Mouse (Mus musculus) lung, adult 18-20 months (tissue): ENCODE results near the gene Wdr4.
A peak's percentile ranks its signal among the peaks of the same experiment; 100 is the strongest.
"Not testable (repeated sequence)": the region's sequence is repeated elsewhere in the genome, so short reads cannot be mapped to it uniquely, and the experiment has no call there.

Source experiments
- DNase-seq, 2 experiments: peaks; one replicate each; pipeline ENCODE4 v3.0.0; 2022; ENCODE audit warnings: mixed read lengths in 2 of 2

Wdr4 gene

DNA sequence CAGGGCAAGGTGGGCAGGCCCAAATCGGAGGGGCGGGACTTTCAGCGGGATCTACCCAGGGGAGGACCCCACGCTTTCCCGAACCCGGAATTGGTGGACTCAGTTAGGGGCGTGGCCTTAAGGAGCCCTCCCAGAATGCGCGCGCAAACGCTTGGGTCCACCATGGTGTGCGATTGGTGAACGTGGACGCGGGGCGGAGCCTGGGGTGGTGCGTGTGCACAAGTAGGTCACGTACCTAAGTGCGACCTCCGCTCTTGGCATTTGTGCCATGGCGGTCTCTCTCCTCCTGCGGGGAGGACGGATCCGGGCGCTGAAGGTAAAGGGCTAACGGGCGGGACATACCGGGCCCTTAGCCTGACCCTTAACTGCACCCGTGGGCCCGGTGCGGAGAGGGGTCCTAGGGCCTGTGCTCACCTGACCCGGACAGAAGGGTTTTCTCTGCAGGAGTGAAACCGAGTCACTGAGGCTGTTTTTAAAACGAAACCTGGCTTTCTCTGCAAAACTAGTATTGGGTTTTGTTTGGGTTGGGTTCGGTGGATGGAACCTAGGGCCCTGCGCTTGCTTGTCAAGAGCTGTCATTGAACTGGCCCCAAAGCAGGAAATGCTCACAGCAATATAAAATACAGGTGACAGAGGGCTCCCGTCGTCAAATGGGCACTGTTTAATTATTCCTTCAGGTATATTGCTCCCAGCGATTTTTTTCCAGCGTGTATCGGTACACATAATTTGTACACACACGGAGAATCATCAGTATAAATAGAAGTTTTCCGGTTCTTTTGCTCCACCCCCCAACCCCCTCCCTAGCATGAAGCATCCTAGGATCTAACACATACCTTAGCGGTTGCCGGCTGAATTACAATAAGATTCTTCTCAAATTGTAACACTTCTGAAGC is at the start of gene Wdr4, which contains the start of gene Ndufv3:
Gene Wdr4, minus strand, starts transcription at position 35 of the 893 bp plus-strand sequence.
Gene Ndufv3, plus strand, starts transcription at position 170 of the 893 bp plus-strand sequence.
- DNase-seq: peak; percentile 99 to 100

GRCm38 (mm10) chr17:31566276-31566675 is 46.5 kb upstream of the Wdr4 start:
- no peak for DNase-seq

GRCm38 (mm10) chr17:31565141-31566056 is 45.6 kb upstream of the Wdr4 start:
- DNase-seq: peak; percentile 62 to 63

DNA sequence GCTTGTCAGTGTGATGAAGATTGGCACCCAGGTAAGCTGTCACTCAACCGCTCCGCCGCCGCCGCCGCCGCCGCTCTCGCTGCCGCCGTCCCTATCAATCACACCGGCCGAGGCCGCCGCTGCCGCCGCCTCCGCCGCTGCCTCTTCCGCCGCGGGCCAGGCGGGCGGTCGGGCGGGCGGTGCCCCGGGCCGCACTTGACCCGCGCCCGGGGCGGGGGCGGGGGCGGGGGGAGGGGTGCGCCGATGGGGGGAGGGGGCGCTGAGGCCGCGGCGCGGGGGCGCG is 45.0 kb upstream of the Wdr4 start:
- DNase-seq: no peak

DNA sequence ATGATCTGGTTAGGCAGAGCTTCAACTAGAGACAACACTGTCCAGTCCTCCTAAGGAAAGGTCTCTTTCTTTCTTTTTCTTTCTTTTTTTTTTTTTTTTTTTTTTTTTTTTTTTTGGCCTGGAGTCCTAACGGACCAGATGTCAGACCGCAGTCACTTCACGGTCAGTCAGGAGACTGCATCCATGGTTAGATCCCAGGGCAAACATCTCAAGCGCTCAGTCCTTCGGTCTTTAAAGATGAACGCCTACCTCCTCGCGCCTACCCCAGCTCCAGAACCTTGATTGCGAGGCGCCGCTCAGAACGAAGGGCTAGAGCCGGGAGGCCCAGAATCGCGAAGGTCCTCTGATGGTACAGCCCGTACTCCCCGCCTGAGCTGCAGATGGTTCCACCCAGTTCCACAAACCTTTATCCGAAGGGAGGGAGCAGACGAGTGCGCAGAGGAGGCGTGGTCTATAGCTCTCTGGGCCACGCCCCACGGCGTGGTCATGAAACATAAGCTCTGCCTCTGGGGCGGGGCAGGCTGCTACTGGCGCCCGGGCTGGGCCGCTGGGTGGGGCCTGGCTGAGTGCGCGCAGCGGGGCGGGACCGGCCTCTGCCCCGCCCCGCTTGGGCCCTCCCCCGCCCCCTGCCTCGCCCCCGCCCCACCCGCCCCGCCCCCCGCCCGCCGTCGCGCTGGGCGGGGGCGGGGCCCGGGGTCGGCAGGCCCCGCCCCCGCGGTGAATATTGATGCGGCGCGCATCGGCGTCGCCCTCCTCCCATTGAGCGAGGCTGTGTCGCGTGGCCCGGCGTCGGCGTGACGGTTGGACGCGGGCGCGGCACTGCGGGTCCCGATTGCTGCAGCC is 44.5 kb upstream of the Wdr4 start, which contains the start of gene Pknox1:
Gene Pknox1, plus strand, starts transcription at position 720 of the 843 bp plus-strand sequence.
- peak; percentile 99 for DNase-seq

DNA sequence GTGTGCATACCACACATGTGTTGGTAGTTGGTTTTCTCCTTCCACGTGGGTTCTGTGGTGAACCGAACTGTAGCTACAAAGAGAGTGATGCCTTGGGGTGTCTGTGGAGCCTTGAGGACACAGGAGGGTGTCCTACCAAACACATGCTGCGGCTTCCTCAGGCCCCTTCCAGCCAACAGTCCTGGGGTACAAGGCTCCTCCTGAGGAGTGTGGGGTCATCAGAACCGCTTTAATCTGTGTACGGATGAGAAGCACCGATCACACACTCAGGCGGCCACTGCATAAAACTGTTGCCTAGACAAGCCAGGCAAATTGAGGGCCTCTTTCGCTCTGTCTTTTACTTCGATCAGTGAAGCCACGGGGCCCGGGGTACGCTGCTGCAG is 43.8 kb upstream of the Wdr4 start:
- peak in 1 of 2 experiments; percentile 30 for DNase-seq

- DNase-seq: no peak
Measured at GRCm38 (mm10) chr17:31559021-31559789, 39.4 kb upstream of the Wdr4 start.

GRCm38 (mm10) chr17:31557947-31558542 is 38.3 kb upstream of the Wdr4 start:
- DNase-seq: no peak

GRCm38 (mm10) chr17:31557124-31557880 is 37.5 kb upstream of the Wdr4 start:
- DNase-seq: peak in 1 of 2 experiments; percentile 53

GRCm38 (mm10) chr17:31556253-31556652 is 36.5 kb upstream of the Wdr4 start:
- no peak for DNase-seq

DNA sequence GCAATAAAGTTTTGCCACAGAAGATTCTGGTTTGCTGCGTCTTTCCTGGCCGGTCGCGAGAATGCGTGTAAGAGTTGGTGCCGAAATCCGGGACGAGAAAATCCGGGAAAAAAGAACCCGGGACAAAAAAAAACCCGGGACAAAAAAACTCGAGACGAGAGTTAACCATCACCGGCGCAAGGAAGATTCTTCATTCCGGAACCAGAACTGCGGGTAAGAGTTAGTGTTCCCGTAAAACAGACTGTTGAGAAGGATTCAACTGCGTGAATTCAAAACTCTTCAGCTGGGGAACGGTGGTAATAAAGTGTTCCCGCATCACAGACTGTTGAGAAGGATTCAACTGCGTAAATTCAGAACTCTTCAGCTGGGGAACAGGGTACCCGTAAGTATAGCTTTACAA is 32.8 kb upstream of the Wdr4 start:
- not testable (repeated sequence) for DNase-seq

DNA sequence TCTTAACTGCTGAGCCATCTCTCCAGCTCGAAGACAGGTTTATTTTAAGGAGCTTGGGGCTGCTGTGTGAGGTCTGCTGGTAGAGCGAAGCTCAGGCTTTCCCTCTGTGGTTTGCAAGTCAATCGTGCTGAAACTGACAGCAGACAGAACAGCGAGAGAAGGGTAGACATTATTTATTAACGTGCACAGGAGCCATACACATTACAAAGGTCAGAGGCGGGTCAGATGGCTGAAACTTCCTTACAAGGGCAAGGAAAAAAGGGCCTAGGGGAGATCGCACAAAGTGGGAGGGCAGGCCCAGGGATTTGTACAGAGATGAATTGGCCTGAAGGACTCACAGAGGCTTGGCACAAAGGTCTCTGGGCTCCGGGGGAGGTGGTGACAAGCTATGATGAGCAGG is 29.6 kb upstream of the Wdr4 start:
- no peak for DNase-seq

GRCm38 (mm10) chr17:31547974-31548373 is 28.2 kb upstream of the Wdr4 start:
- no peak for DNase-seq

- no peak for DNase-seq
Measured at GRCm38 (mm10) chr17:31546444-31547196, 26.8 kb upstream of the Wdr4 start.

- peak; percentile 37 to 50 for DNase-seq
Measured at GRCm38 (mm10) chr17:31543574-31543973, 23.8 kb upstream of the Wdr4 start.

DNA sequence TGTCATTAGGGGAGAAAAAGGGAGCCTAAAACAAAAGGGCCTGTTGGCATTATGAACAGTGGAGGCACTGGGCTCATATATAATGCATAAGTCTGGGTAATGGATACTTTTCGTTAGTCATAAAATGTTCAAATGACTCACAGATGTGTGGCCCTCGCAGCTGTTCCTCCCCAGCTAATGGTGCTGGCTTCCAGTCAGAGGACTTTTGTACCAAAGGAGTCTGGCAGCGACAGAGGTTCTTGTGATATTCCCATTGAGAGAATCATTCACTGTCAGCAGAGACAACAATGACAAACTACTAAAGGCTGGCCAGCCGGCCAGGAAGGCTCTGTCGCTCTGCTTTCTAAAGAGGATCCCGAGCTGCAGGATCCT is 21.7 kb upstream of the Wdr4 start:
- no peak for DNase-seq

DNA sequence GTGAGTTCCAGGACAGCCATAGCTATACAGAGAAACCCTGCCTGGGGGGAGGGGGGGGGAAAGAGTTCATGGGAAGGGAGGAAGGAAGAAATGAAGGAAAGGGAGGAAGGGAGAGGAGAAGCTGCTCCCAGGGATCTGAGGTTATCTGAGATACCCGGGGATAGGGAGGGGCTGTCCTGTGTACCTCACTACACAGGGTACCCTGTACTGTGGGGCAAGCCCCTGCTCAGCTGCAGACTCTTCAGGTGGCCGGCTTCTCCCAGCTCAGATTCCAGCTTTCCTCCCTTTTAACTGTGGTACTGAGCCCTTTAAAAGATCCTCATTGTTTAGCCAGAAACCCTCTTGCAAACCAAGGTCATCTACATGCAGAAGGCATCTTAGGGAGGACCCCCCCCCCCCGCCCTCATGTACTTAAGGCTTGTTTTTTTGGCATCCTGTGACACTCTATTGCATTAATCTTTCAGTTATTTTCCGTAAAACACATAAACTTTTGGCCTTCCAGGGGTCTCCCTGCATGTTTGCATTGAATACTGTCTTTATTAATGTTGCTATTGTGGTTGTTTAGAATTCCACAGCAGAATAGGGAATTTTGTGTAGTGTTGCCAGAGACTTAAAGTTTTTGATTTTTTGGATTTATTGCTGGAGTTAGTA is 21.2 kb upstream of the Wdr4 start:
- DNase-seq: no peak

GRCm38 (mm10) chr17:31540101-31540500 is 20.3 kb upstream of the Wdr4 start:
- DNase-seq: peak in 1 of 2 experiments; percentile 26
